Mouse (Mus musculus): Measurements from ENCODE around the gene Pcdh7. TPM values are rescaled to one million over a fixed set of nuclear protein-coding genes. Genes with fewer than 3 reads are reported as not detected.

The Pcdh7 gene
- polyA plus RNA-seq, 1 experiment from 2014 or later, result 47.6 TPM

DNA sequence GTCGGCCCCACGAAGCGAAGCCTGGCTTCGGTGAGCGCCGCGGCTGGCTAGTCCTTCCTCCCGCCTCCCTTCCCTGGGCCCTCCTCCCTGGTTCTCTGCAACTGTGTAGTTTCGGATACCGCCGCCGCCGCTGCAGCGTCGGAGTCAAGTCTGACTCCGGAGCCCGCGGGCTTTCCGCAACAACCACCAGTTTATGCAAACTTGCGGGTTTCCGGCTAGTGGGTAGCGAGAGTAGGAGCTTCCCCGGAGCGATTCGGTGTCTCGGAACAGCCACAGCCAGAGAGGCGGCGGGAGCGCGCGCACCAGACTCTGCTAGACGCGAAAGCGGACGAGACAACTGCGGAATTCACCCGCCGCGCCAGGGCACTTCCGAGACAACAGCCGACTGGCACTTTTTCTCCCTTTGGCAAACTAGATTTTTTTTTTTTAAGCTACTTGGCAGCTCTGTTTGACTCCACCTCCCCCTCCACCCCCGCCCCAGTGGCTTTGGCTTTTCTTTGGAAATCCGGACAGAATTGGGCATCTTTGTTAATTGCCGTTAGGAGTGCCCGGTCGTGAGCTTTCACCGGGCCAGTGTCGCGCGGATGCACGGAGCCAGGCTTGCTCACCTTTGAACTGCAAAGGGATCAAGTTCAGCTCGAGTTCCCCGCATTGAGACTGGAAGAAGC, 395 bp upstream of the Pcdh7 start:
- Histone ChIP-seq H3K4me3 (ENCODE audit: low read depth, low read length) (peak overlapping the region; percentile 73), H3K9ac (replicated peaks; ENCODE audit: low read depth, low read length) (peak overlapping the region; percentile 81), H3K9me3 (ENCODE audit: control insufficient read depth, low read length) (no peaks in the 10 kb centered on the region), H3K27ac (ENCODE audit: low read depth, low read length) (peak overlapping the region; percentile 88), H3K36me3 (ENCODE audit: control insufficient read depth, insufficient read depth, low read length) (no peaks in the 10 kb centered on the region), H3K27me3 (ENCODE audit: control insufficient read depth, insufficient read depth, low read length) (peaks cover 11% of the 10 kb centered on the region; the same call in 1 of the 2 replicates), H3K4me1 (ENCODE audit: control insufficient read depth, insufficient read depth, low read length) (peaks cover 9% of the 10 kb centered on the region; the same call in 1 of the 2 replicates), H3K4me2 (ENCODE audit: low read depth, low read length) (peak overlapping the region; percentile 69)
- under 1% methylated on average over 53 of the region's 53 CpGs for WGBS
- ATAC-seq (ENCODE audit: low read depth), result peak; percentile 16

GRCm38 (mm10) chr5:57718876-57719593, 1.3 kb downstream of the Pcdh7 start:
- no peaks in the 10 kb centered on the region for H3K36me3 ChIP-seq (ENCODE audit: control insufficient read depth, insufficient read depth, low read length)
- H3K9ac ChIP-seq (replicated peaks; ENCODE audit: low read depth, low read length), result peak overlapping the region; percentile 81
- peaks cover 9% of the 10 kb centered on the region; the same call in 1 of the 2 replicates for H3K4me1 ChIP-seq (ENCODE audit: control insufficient read depth, insufficient read depth, low read length)
- H3K27me3 ChIP-seq (ENCODE audit: control insufficient read depth, insufficient read depth, low read length), result peaks cover 11% of the 10 kb centered on the region; the same call in 1 of the 2 replicates
- H3K4me3 ChIP-seq (ENCODE audit: low read depth, low read length), result peak overlapping the region; percentile 73
- ATAC-seq (ENCODE audit: low read depth), result no peak
- H3K4me2 ChIP-seq (ENCODE audit: low read depth, low read length), result peak overlapping the region; percentile 69
- no peaks in the 10 kb centered on the region for H3K9me3 ChIP-seq (ENCODE audit: control insufficient read depth, low read length)
- peak overlapping the region; percentile 88 for H3K27ac ChIP-seq (ENCODE audit: low read depth, low read length)
- WGBS, result under 1% methylated on average over 48 of the region's 54 CpGs

DNA sequence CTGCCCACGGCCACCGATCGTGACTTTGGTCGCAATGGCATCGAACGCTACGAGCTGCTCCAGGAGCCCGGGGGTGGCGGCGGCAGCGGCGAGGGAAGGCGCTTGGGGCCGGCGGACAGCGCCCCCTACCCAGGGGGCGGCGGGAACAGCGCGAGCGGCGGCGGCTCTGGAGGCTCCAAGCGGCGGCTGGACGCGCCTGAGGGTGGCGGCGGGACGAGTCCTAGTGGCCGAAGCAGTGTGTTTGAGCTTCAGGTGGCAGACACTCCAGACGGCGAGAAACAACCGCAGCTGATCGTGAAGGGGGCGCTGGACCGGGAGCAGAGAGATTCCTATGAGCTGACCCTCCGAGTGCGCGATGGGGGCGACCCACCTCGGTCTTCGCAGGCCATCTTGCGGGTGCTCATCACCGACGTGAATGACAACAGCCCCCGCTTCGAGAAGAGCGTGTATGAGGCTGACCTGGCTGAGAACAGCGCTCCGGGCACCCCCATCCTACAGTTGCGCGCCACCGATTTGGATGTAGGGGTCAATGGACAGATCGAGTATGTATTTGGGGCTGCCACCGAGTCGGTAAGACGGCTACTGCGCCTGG, 1.9 kb downstream of the Pcdh7 start:
- Histone ChIP-seq H3K36me3 (ENCODE audit: control insufficient read depth, insufficient read depth, low read length) (no peaks in the 10 kb centered on the region), H3K27me3 (ENCODE audit: control insufficient read depth, insufficient read depth, low read length) (peaks cover 11% of the 10 kb centered on the region; the same call in 1 of the 2 replicates), H3K9me3 (ENCODE audit: control insufficient read depth, low read length) (no peaks in the 10 kb centered on the region), H3K4me3 (ENCODE audit: low read depth, low read length) (peak overlapping the region; percentile 73), H3K4me1 (ENCODE audit: control insufficient read depth, insufficient read depth, low read length) (peaks cover 12% of the 10 kb centered on the region; the same call in 1 of the 2 replicates), H3K4me2 (ENCODE audit: low read depth, low read length) (peak overlapping the region; percentile 69), H3K27ac (ENCODE audit: low read depth, low read length) (peak overlapping the region; percentile 88), H3K9ac (replicated peaks; ENCODE audit: low read depth, low read length) (peak overlapping the region; percentile 81)
- under 1% methylated on average over 59 of the region's 59 CpGs for WGBS
- no peak for ATAC-seq (ENCODE audit: low read depth)

DNA sequence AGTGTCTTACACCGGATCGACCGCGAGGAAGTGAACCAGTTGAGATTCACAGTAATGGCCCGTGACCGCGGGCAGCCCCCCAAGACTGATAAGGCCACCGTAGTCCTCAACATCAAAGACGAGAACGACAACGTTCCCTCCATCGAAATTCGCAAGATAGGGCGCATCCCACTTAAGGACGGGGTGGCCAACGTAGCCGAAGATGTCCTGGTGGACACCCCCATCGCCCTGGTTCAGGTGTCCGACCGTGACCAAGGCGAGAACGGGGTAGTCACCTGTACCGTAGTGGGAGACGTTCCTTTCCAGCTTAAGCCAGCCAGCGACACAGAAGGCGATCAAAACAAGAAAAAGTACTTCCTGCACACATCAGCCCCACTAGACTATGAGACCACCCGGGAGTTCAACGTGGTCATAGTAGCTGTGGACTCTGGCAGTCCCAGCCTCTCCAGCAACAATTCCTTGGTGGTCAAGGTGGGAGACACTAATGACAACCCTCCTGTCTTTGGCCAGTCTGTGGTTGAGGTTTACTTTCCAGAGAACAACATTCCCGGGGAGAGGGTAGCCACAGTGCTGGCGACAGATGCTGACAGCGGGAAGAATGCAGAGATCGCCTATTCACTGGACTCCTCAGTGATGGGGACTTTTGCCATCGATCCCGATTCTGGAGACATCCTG, 2.6 kb downstream of the Pcdh7 start:
- peak overlapping the region; percentile 81 for H3K9ac ChIP-seq (replicated peaks; ENCODE audit: low read depth, low read length)
- H3K4me3 ChIP-seq (ENCODE audit: low read depth, low read length), result peak overlapping the region; percentile 73
- H3K9me3 ChIP-seq (ENCODE audit: control insufficient read depth, low read length), result no peaks in the 10 kb centered on the region
- peaks cover 11% of the 10 kb centered on the region; the same call in 1 of the 2 replicates for H3K27me3 ChIP-seq (ENCODE audit: control insufficient read depth, insufficient read depth, low read length)
- peaks cover 12% of the 10 kb centered on the region; the same call in 1 of the 2 replicates for H3K4me1 ChIP-seq (ENCODE audit: control insufficient read depth, insufficient read depth, low read length)
- WGBS, result 5% methylated on average over 34 of the region's 34 CpGs
- no peak for ATAC-seq (ENCODE audit: low read depth)
- H3K36me3 ChIP-seq (ENCODE audit: control insufficient read depth, insufficient read depth, low read length), result no peaks in the 10 kb centered on the region
- peak overlapping the region; percentile 2; the same call in 1 of the 2 replicates for H3K27ac ChIP-seq (ENCODE audit: low read depth, low read length)
- peak overlapping the region; percentile 69 for H3K4me2 ChIP-seq (ENCODE audit: low read depth, low read length)

DNA sequence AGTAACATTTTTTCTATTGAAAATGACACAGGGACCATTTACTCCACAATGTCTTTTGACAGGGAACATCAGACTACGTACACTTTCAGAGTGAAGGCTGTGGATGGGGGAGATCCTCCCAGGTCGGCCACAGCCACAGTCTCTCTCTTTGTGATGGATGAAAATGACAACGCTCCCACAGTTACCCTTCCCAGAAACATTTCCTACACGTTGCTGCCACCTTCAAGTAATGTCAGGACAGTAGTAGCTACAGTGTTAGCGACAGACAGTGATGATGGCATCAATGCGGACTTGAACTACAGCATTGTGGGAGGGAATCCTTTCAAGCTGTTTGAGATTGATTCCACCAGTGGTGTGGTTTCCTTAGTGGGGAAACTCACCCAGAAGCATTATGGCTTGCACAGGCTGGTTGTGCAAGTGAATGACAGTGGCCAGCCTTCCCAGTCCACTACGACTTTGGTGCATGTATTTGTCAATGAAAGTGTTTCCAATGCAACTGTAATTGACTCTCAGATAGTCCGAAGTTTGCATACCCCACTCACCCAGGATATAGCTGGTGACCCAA, 3.5 kb downstream of the Pcdh7 start:
- Histone ChIP-seq H3K27ac (ENCODE audit: low read depth, low read length) (no peak overlapping the region), H3K4me2 (ENCODE audit: low read depth, low read length) (peak overlapping the region; percentile 69), H3K4me3 (ENCODE audit: low read depth, low read length) (peak overlapping the region; percentile 73), H3K9me3 (ENCODE audit: control insufficient read depth, low read length) (no peaks in the 10 kb centered on the region), H3K4me1 (ENCODE audit: control insufficient read depth, insufficient read depth, low read length) (peaks cover 12% of the 10 kb centered on the region; the same call in 1 of the 2 replicates), H3K9ac (replicated peaks; ENCODE audit: low read depth, low read length) (peak overlapping the region; percentile 81), H3K36me3 (ENCODE audit: control insufficient read depth, insufficient read depth, low read length) (no peaks in the 10 kb centered on the region), H3K27me3 (ENCODE audit: control insufficient read depth, insufficient read depth, low read length) (peaks cover 11% of the 10 kb centered on the region; the same call in 1 of the 2 replicates)
- ATAC-seq (ENCODE audit: low read depth), result no peak
- WGBS, result 45% methylated on average over 8 of the region's 8 CpGs

DNA sequence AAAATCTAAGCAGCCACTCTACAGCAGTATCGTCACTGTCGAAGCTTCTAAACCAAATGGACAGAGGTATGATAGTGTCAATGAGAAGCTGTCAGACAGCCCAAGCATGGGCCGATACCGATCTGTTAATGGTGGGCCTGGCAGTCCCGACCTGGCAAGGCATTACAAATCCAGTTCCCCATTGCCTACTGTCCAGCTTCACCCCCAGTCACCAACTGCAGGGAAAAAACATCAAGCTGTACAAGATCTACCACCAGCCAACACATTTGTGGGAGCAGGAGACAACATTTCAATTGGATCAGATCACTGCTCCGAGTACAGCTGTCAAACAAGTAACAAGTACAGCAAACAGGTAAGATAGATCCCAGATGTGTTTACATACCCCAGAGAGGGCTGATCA, 4.2 kb downstream of the Pcdh7 start:
- Histone ChIP-seq H3K4me1 (ENCODE audit: control insufficient read depth, insufficient read depth, low read length) (peaks cover 12% of the 10 kb centered on the region; the same call in 1 of the 2 replicates), H3K27me3 (ENCODE audit: control insufficient read depth, insufficient read depth, low read length) (peaks cover 11% of the 10 kb centered on the region; the same call in 1 of the 2 replicates), H3K4me2 (ENCODE audit: low read depth, low read length) (peak overlapping the region; percentile 69), H3K36me3 (ENCODE audit: control insufficient read depth, insufficient read depth, low read length) (no peaks in the 10 kb centered on the region), H3K4me3 (ENCODE audit: low read depth, low read length) (peak overlapping the region; percentile 73), H3K9ac (replicated peaks; ENCODE audit: low read depth, low read length) (0 out of 2 replicates have a peak overlapping the region, but pooled peaks have one; percentile 26), H3K27ac (ENCODE audit: low read depth, low read length) (no peak overlapping the region), H3K9me3 (ENCODE audit: control insufficient read depth, low read length) (no peaks in the 10 kb centered on the region)
- ATAC-seq (ENCODE audit: low read depth), result no peak
- WGBS, result 49% methylated on average over 6 of the region's 6 CpGs

DNA sequence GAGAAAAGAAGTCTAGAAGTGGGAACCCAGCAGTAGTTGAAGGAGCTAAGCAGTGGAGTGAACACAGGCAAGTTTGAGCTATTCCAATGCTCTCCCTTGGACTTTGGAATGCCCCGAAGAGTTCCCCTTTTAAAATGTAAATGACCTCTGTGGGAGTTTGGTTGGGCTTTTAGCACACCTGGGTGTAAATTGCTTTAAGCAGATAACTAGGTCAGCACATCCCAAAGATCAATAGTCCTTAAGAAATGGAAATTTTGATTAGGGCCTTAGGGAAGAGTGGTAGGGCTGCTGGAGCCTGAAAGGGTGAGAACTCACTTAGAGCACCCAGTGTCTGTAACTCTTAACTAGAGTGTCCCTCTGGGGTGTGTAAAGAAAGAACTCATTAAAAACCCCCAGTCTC, 15.7 kb downstream of the Pcdh7 start:
- WGBS, result 29% methylated on average over 1 of the region's 1 CpGs
- no peak for ATAC-seq (ENCODE audit: low read depth)

GRCm38 (mm10) chr5:57735723-57736122, 18.0 kb downstream of the Pcdh7 start:
- Histone ChIP-seq H3K9me3 (ENCODE audit: control insufficient read depth, low read length) (no peaks in the 10 kb centered on the region), H3K4me3 (ENCODE audit: low read depth, low read length) (no peak overlapping the region), H3K4me2 (ENCODE audit: low read depth, low read length) (no peak overlapping the region), H3K27me3 (ENCODE audit: control insufficient read depth, insufficient read depth, low read length) (no peaks in the 10 kb centered on the region), H3K9ac (replicated peaks; ENCODE audit: low read depth, low read length) (no peak overlapping the region), H3K27ac (ENCODE audit: low read depth, low read length) (no peak overlapping the region), H3K36me3 (ENCODE audit: control insufficient read depth, insufficient read depth, low read length) (no peaks in the 10 kb centered on the region), H3K4me1 (ENCODE audit: control insufficient read depth, insufficient read depth, low read length) (no peaks in the 10 kb centered on the region)
- no peak for ATAC-seq (ENCODE audit: low read depth)
- WGBS, result 83% methylated on average over 6 of the region's 6 CpGs

More for the DNA sequence above, 15.7 kb downstream of the Pcdh7 start:
- Histone ChIP-seq H3K27ac (ENCODE audit: low read depth, low read length) (no peak overlapping the region), H3K9ac (replicated peaks; ENCODE audit: low read depth, low read length) (no peak overlapping the region), H3K9me3 (ENCODE audit: control insufficient read depth, low read length) (no peaks in the 10 kb centered on the region), H3K4me2 (ENCODE audit: low read depth, low read length) (no peak overlapping the region), H3K4me1 (ENCODE audit: control insufficient read depth, insufficient read depth, low read length) (no peaks in the 10 kb centered on the region), H3K36me3 (ENCODE audit: control insufficient read depth, insufficient read depth, low read length) (no peaks in the 10 kb centered on the region), H3K27me3 (ENCODE audit: control insufficient read depth, insufficient read depth, low read length) (no peaks in the 10 kb centered on the region), H3K4me3 (ENCODE audit: low read depth, low read length) (no peak overlapping the region)

All from neural tube, embryonic 14.5 days (tissue).